Mouse (Mus musculus) MEL (cell line): ENCODE measurements around the gene Atg14. TPM values are rescaled to one million over a fixed set of nuclear protein-coding genes. Genes with fewer than 3 reads are reported as not detected.

Experiments used
- DNase-seq: peaks from one replicate; pipeline ENCODE4 v3.0.0; 2011; ENCODE audit warnings: low read depth, low spot score
- H3K27ac ChIP-seq: 2 replicates; pipeline ENCODE4 v1.5.1; 2012; ENCODE audit warnings: low read depth, mild to moderate bottlenecking, control low read depth, low read length, moderate library complexity; ENCODE audit not compliant: control insufficient read depth
- H3K27me3 ChIP-seq, 2 experiments: fragments of 150-350 bp in 1 of 2; sonication (generic) in 1 of 2; 2 replicates each; pipeline ENCODE4 v1.6.1; 2012; ENCODE audit warnings: low read length in 2 of 2, mild to moderate bottlenecking in 2 of 2, improper control_type of control experiment in 1 of 2, moderate library complexity in 1 of 2; ENCODE audit not compliant: insufficient read depth in 2 of 2, control insufficient read depth in 1 of 2
- H3K36me3 ChIP-seq, 2 experiments: 2 replicates each; pipeline ENCODE4 v1.6.1; 2012 to 2014; ENCODE audit warnings: low read length in 2 of 2, improper control_type of control experiment in 1 of 2, inconsistent platforms in 1 of 2, mild to moderate bottlenecking in 1 of 2; ENCODE audit not compliant: insufficient read depth in 2 of 2, control insufficient read depth in 1 of 2
- H3K4me1 ChIP-seq, 2 experiments: fragments of 150-350 bp in 1 of 2; sonication (generic) in 1 of 2; 2 replicates each; pipeline ENCODE4 v1.6.1; 2012; ENCODE audit warnings: low read length in 2 of 2, improper control_type of control experiment in 1 of 2, mild to moderate bottlenecking in 1 of 2; ENCODE audit not compliant: insufficient read depth in 2 of 2, control insufficient read depth in 1 of 2
- H3K4me3 ChIP-seq, 2 experiments: fragments of 150-350 bp in 1 of 2; sonication (generic) in 1 of 2; 2 replicates each; pipeline ENCODE4 v1.5.1; 2012; ENCODE audit warnings: low read depth in 2 of 2, low read length in 2 of 2, mild to moderate bottlenecking in 2 of 2, moderate library complexity in 2 of 2, control low read depth in 1 of 2, improper control_type of control experiment in 1 of 2; ENCODE audit not compliant: control insufficient read depth in 1 of 2, insufficient read depth in 1 of 2
- H3K79me2 ChIP-seq: 2 replicates; pipeline ENCODE4 v1.6.1; 2012; ENCODE audit warnings: mild to moderate bottlenecking, low read length, moderate library complexity; ENCODE audit not compliant: control insufficient read depth, poor library complexity, insufficient read depth
- H3K9ac ChIP-seq: 2 replicates; pipeline ENCODE4 v1.6.1; 2012; ENCODE audit warnings: low read depth, mild to moderate bottlenecking, control low read depth, low read length, moderate library complexity; ENCODE audit not compliant: control insufficient read depth, poor library complexity, severe bottlenecking
- H3K9me3 ChIP-seq: fragments of 150-350 bp; sonication (generic); replicated peaks from 2 replicates; pipeline ENCODE4 v1.6.1; 2012; ENCODE audit warnings: mild to moderate bottlenecking, low read length, improper control_type of control experiment, moderate library complexity; ENCODE audit not compliant: insufficient read depth
- CHD1 ChIP-seq: IDR thresholded peaks from 2 replicates; pipeline ENCODE4 v1.6.1; 2012; ENCODE audit warnings: low read depth, mild to moderate bottlenecking, inconsistent platforms, low read length, improper control_type of control experiment
- CHD2 ChIP-seq: IDR thresholded peaks from 2 replicates; pipeline ENCODE4 v1.6.1; 2011; ENCODE audit warnings: low read length, improper control_type of control experiment
- CTCF ChIP-seq, 3 experiments: IDR thresholded peaks in 2 of 3; conservative IDR thresholded peaks in 1 of 3; 2 replicates each; pipeline ENCODE4 v1.5.1; 2011 to 2012; ENCODE audit warnings: low read length in 3 of 3, low read depth in 2 of 3, mild to moderate bottlenecking in 2 of 3, improper control_type of control experiment in 1 of 3, inconsistent platforms in 1 of 3, mixed read lengths in 1 of 3, moderate library complexity in 1 of 3; ENCODE audit not compliant: control insufficient read depth in 1 of 3, insufficient read depth in 1 of 3, poor library complexity in 1 of 3, severe bottlenecking in 1 of 3
- ELF1 ChIP-seq: IDR thresholded peaks from 2 replicates; pipeline ENCODE4 v1.6.1; 2014; ENCODE audit warnings: low read depth, mild to moderate bottlenecking, inconsistent platforms, low read length, improper control_type of control experiment, moderate library complexity
- EP300 ChIP-seq, 2 experiments: IDR thresholded peaks; 2 replicates each; pipeline ENCODE4 v1.6.1; 2011; ENCODE audit warnings: improper control_type of control experiment in 2 of 2, low read length in 2 of 2, low read depth in 1 of 2, mild to moderate bottlenecking in 1 of 2
- ETS1 ChIP-seq: IDR thresholded peaks from 2 replicates; pipeline ENCODE4 v1.6.1; 2012; ENCODE audit warnings: low read depth, mild to moderate bottlenecking, inconsistent platforms, low read length, improper control_type of control experiment, moderate library complexity
- JUND ChIP-seq: IDR thresholded peaks from 2 replicates; pipeline ENCODE4 v1.6.1; 2011; ENCODE audit warnings: low read depth, mild to moderate bottlenecking, improper control_type of control experiment, low read length
- MAFK ChIP-seq: IDR thresholded peaks from 2 replicates; pipeline ENCODE4 v1.6.1; 2011; ENCODE audit warnings: low read depth, mild to moderate bottlenecking, low read length, improper control_type of control experiment, borderline replicate concordance
- MAZ ChIP-seq: IDR thresholded peaks from 2 replicates; pipeline ENCODE4 v1.6.1; 2012; ENCODE audit warnings: low read depth, mild to moderate bottlenecking, inconsistent platforms, low read length, improper control_type of control experiment
- NRF1 ChIP-seq: IDR thresholded peaks from 2 replicates; pipeline ENCODE4 v1.6.1; 2014; ENCODE audit warnings: low read depth, mild to moderate bottlenecking, inconsistent platforms, low read length, improper control_type of control experiment, moderate library complexity; ENCODE audit not compliant: poor library complexity, insufficient read depth, severe bottlenecking
- POLR2A ChIP-seq, 2 experiments: IDR thresholded peaks; 2 replicates each; pipeline ENCODE4 v1.6.1; 2011 to 2012; ENCODE audit warnings: low read length in 2 of 2, mild to moderate bottlenecking in 2 of 2, control low read depth in 1 of 2, improper control_type of control experiment in 1 of 2, low read depth in 1 of 2, moderate library complexity in 1 of 2; ENCODE audit not compliant: control insufficient read depth in 1 of 2, insufficient read depth in 1 of 2, poor library complexity in 1 of 2
- POLR2AphosphoS2 ChIP-seq: IDR thresholded peaks from 2 replicates; pipeline ENCODE4 v1.6.1; 2011; ENCODE audit warnings: low read length, improper control_type of control experiment
- RAD21 ChIP-seq: IDR thresholded peaks from 2 replicates; pipeline ENCODE4 v1.6.1; 2011; ENCODE audit warnings: mild to moderate bottlenecking, low read depth, low read length, improper control_type of control experiment
- SIN3A ChIP-seq: IDR thresholded peaks from 2 replicates; pipeline ENCODE4 v1.6.1; 2012; ENCODE audit warnings: low read length, improper control_type of control experiment, inconsistent platforms
- TBP ChIP-seq: IDR thresholded peaks from 2 replicates; pipeline ENCODE4 v1.8.0; 2011; ENCODE audit warnings: low read depth, low read length, improper control_type of control experiment
- TCF12 ChIP-seq: IDR thresholded peaks from 2 replicates; pipeline ENCODE4 v1.6.1; 2014; ENCODE audit warnings: low read depth, mild to moderate bottlenecking, inconsistent platforms, low read length, improper control_type of control experiment, moderate library complexity
- UBTF ChIP-seq: IDR thresholded peaks from 2 replicates; pipeline ENCODE4 v1.6.1; 2012; ENCODE audit warnings: low read depth, mild to moderate bottlenecking, inconsistent platforms, low read length, improper control_type of control experiment, moderate library complexity, borderline replicate concordance; ENCODE audit not compliant: insufficient read depth
- ZC3H11A ChIP-seq: IDR thresholded peaks from 2 replicates; pipeline ENCODE4 v1.6.1; 2012; ENCODE audit warnings: low read depth, mild to moderate bottlenecking, inconsistent platforms, low read length, improper control_type of control experiment
- polyA plus RNA-seq, 2 experiments: library from polyadenylated mRNA; stranded (reverse) in 1 of 2; unstranded in 1 of 2; fragments of >175 nt in 1 of 2; fragments of >200 nt in 1 of 2; gene quantifications; 2 replicates each; pipeline versions ENCODE4 v1.2.1 to v1.2.4; 2012; ENCODE audit warnings: low replicate concordance in 2 of 2, low read depth in 1 of 2; ENCODE audit not compliant: insufficient read length in 2 of 2, insufficient read depth in 1 of 2, missing spikeins in 1 of 2
- total RNA-seq: library from RNA; depleted of rRNA; stranded (reverse); fragments of 300-350 nt; gene quantifications from 2 replicates; pipeline ENCODE4 v1.2.3, GENCODE M21; 2012

Atg14 gene
- total and polyA plus RNA-seq, 3 experiments = 3.1 to 5.7 TPM; not detected in 1

- H3K9me3 ChIP-seq = no peaks in the 10 kb centered on the region
- DNase-seq = no peak
These were observed 66.4 kb downstream of the Atg14 start for GRCm38 (mm10) chr14:47504036-47504435.

GRCm38 (mm10) chr14:47498632-47499031 lies 71.8 kb downstream of the Atg14 start:
- Histone ChIP-seq H3K4me3 (no peak overlapping the region), H3K27me3 (no peaks in the 10 kb centered on the region), H3K79me2 (peaks cover 1% of the 10 kb centered on the region; the same call in 1 of the 2 replicates), H3K27ac (no peak overlapping the region), H3K9ac (no peak overlapping the region), H3K36me3 (peaks cover 0 to 5% of the 10 kb centered on the region in 2 experiments; a peak in 2 of 4 replicates), H3K9me3 (no peaks in the 10 kb centered on the region), H3K4me1 (peaks cover 0 to 3% of the 10 kb centered on the region in 2 experiments; a peak in 1 of 4 replicates)
- DNase-seq = no peak
- TF ChIP-seq ETS1 (no peak), MAFK (no peak), UBTF (no peak), CHD1 (no peak)

More at GRCm38 (mm10) chr14:47504036-47504435, 66.4 kb downstream of the Atg14 start:
- Histone ChIP-seq H3K36me3 (peaks cover 0 to 5% of the 10 kb centered on the region in 2 experiments; a peak in 1 of 4 replicates), H3K9ac (no peak overlapping the region), H3K27ac (no peak overlapping the region), H3K4me1 (no peaks in the 10 kb centered on the region), H3K79me2 (no peaks in the 10 kb centered on the region; the same call in 1 of the 2 replicates), H3K27me3 (no peaks in the 10 kb centered on the region), H3K4me3 (no peak overlapping the region)
- TF ChIP-seq EP300 (IDR thresholded peaks at IDR 0.05; ENCODE audit: low read depth in 1 of 2, low read length in 2 of 2) (no peak), POLR2AphosphoS2 (no peak), ETS1 (no peak), MAZ (no peak)

- H3K27me3 ChIP-seq = no peaks in the 10 kb centered on the region
- DNase-seq = no peak
- TF ChIP-seq RAD21 (no peak), ELF1 (no peak), CTCF (IDR thresholded peaks at IDR 0.05 in 2 of 3, conservative IDR thresholded peaks at IDR 0.05 in 1 of 3; ENCODE audit: control insufficient read depth in 1 of 3, insufficient read depth in 1 of 3, low read depth in 2 of 3, low read length in 3 of 3, poor library complexity in 1 of 3, severe bottlenecking in 1 of 3) (no peak), NRF1 (no peak), TCF12 (no peak), CHD2 (no peak), JUND (no peak), ZC3H11A (no peak), CHD1 (no peak), TBP (no peak), SIN3A (no peak), POLR2A (IDR thresholded peaks at IDR 0.05; ENCODE audit: control insufficient read depth in 1 of 2, insufficient read depth in 1 of 2, low read depth in 1 of 2, low read length in 2 of 2, poor library complexity in 1 of 2) (no peak), POLR2AphosphoS2 (no peak), MAFK (no peak), MAZ (no peak)
- no peak overlapping the region for H3K9ac ChIP-seq
- no peak overlapping the region for H3K4me3 ChIP-seq
- H3K9me3 ChIP-seq = no peaks in the 10 kb centered on the region
- no peak overlapping the region for H3K27ac ChIP-seq
- peaks cover 1% of the 10 kb centered on the region; the same call in 1 of the 2 replicates for H3K79me2 ChIP-seq
- peaks cover 0 to 8% of the 10 kb centered on the region in 2 experiments; a peak in 2 of 4 replicates for H3K4me1 ChIP-seq
- peaks cover 0 to 2% of the 10 kb centered on the region in 2 experiments; a peak in 3 of 4 replicates for H3K36me3 ChIP-seq
These were observed 73.3 kb downstream of the Atg14 start for GRCm38 (mm10) chr14:47497166-47497565.
